Mouse (Mus musculus) C3H10T1/2 (cell line): Measurements from ENCODE around the gene Gm26602. TPM values are rescaled to one million over a fixed set of nuclear protein-coding genes. Genes with fewer than 3 reads are reported as not detected.

Source experiments
- polyA plus RNA-seq, 2 experiments: library from polyadenylated mRNA; unstranded; fragments of >200 nt; fragmentation: generic; extraction: Trizol; gene quantifications; one replicate each; pipeline ENCODE4 v1.2.1; 2012; ENCODE audit warnings: missing spikeins in 2 of 2

Gm26602 gene
- not detected for polyA plus RNA-seq

GRCm38 (mm10) chr10:79910556-79910955 lies at the start of gene Gm26602:
TSS of gene Gm26602 (plus strand) at chr10:79910856.

GRCm38 (mm10) chr10:79874290-79874862 lies 36.3 kb upstream of the Gm26602 start, which contains the start of the genes Prtn3 and Plppr3:
TSS of gene Prtn3 (plus strand) at chr10:79874476.
TSS of gene Plppr3 (minus strand) at chr10:79874634.

GRCm38 (mm10) chr10:79886054-79886453 lies 24.6 kb upstream of the Gm26602 start, which contains the start of gene Elane:
TSS of gene Elane (plus strand) at chr10:79886247.

GRCm38 (mm10) chr10:79890670-79891069 lies 20.0 kb upstream of the Gm26602 start, which contains the start of gene Cfd:
TSS of gene Cfd (plus strand) at chr10:79890853.

GRCm38 (mm10) chr10:79908167-79909091 lies 2.2 kb upstream of the Gm26602 start, which contains the start of gene Med16:
TSS of gene Med16 (minus strand) at chr10:79908923.

GRCm38 (mm10) chr10:79916808-79917531 lies 6.3 kb downstream of the Gm26602 start, which contains the start of gene Kiss1r:
TSS of gene Kiss1r (plus strand) at chr10:79916971.

GRCm38 (mm10) chr10:79920958-79921535 lies 10.4 kb downstream of the Gm26602 start, which contains the start of gene R3hdm4:
TSS of gene R3hdm4 (minus strand) at chr10:79921208.

GRCm38 (mm10) chr10:79926491-79927323 lies 16.1 kb downstream of the Gm26602 start, which contains the start of gene Arid3a:
TSS of gene Arid3a (plus strand) at chr10:79927043.

GRCm38 (mm10) chr10:79959847-79960601 lies 49.4 kb downstream of the Gm26602 start, which contains the start of gene Wdr18:
TSS of gene Wdr18 (plus strand) at chr10:79960152.

Other genes starting within 250 kb of the Gm26602 start
- gene Madcam1, start 246.3 kb upstream of the Gm26602 start, polyA plus RNA-seq = under 1 TPM in 1 of 2 experiments, not detected in 1; 0.15 TPM
- gene Tpgs1, start 241.5 kb upstream of the Gm26602 start, polyA plus RNA-seq = 100 to 1,000 TPM; 144 to 166 TPM
- gene Cdc34, start 228.7 kb upstream of the Gm26602 start, polyA plus RNA-seq = 100 to 1,000 TPM in 1 of 2 experiments, 10 to 100 TPM in 1; 90.7 to 532 TPM
- 1 to 10 TPM in 1 of 2 experiments, under 1 TPM in 1; 0.26 to 1.4 TPM for gene Gzmm, start 221.8 kb upstream of the Gm26602 start, polyA plus RNA-seq
- 1,000 to 10,000 TPM in 1 of 2 experiments, 100 to 1,000 TPM in 1; 956 to 1,508 TPM for gene Bsg, start 206.4 kb upstream of the Gm26602 start, polyA plus RNA-seq
- 1 to 10 TPM; 2.8 to 4.9 TPM for gene Hcn2, start 194.2 kb upstream of the Gm26602 start, polyA plus RNA-seq
- gene Polrmt, start 164.3 kb upstream of the Gm26602 start, polyA plus RNA-seq = 10 to 100 TPM; 66.4 to 68.7 TPM
- gene Fgf22, start 155.8 kb upstream of the Gm26602 start, polyA plus RNA-seq = under 1 TPM; 0.05 to 0.19 TPM
- 100 to 1,000 TPM in 1 of 2 experiments, 10 to 100 TPM in 1; 81.0 to 105 TPM for gene Rnf126, start 143.9 kb upstream of the Gm26602 start, polyA plus RNA-seq
- gene Fstl3, start 133.6 kb upstream of the Gm26602 start, polyA plus RNA-seq = 1 to 10 TPM; 4.7 to 6.0 TPM
- under 1 TPM; 0.07 to 0.27 TPM for gene Prss57, start 119.9 kb upstream of the Gm26602 start, polyA plus RNA-seq
- gene Palm, start 117.3 kb upstream of the Gm26602 start, polyA plus RNA-seq = 100 to 1,000 TPM in 1 of 2 experiments, 10 to 100 TPM in 1; 79.5 to 140 TPM
- gene Misp, start 89.9 kb upstream of the Gm26602 start, polyA plus RNA-seq = under 1 TPM; 0.04 to 0.12 TPM
- gene Ptbp1, start 56.4 kb upstream of the Gm26602 start, polyA plus RNA-seq = 100 to 1,000 TPM; 188 to 194 TPM
- 1 to 10 TPM in 1 of 2 experiments, not detected in 1; 2.4 TPM for gene Prtn3, start 36.4 kb upstream of the Gm26602 start, polyA plus RNA-seq
- gene Plppr3, start 36.2 kb upstream of the Gm26602 start, polyA plus RNA-seq = 1 to 10 TPM in 1 of 2 experiments, under 1 TPM in 1; 0.34 to 8.2 TPM
- under 1 TPM in 1 of 2 experiments, not detected in 1; 0.06 TPM for gene Elane, start 24.6 kb upstream of the Gm26602 start, polyA plus RNA-seq
- under 1 TPM in 1 of 2 experiments, not detected in 1; 0.05 TPM for gene Cfd, start 20.0 kb upstream of the Gm26602 start, polyA plus RNA-seq
- 10 to 100 TPM; 43.2 to 83.7 TPM for gene Med16, start 1.9 kb upstream of the Gm26602 start, polyA plus RNA-seq
- gene Kiss1r, start 6.1 kb downstream of the Gm26602 start, polyA plus RNA-seq = 1 to 10 TPM in 1 of 2 experiments, under 1 TPM in 1; 0.13 to 3.3 TPM
- 100 to 1,000 TPM in 1 of 2 experiments, 10 to 100 TPM in 1; 61.0 to 121 TPM for gene R3hdm4, start 10.4 kb downstream of the Gm26602 start, polyA plus RNA-seq
- gene Arid3a, start 16.2 kb downstream of the Gm26602 start, polyA plus RNA-seq = under 1 TPM; 0.29 to 0.85 TPM
- gene Wdr18, start 49.3 kb downstream of the Gm26602 start, polyA plus RNA-seq = 100 to 1,000 TPM in 1 of 2 experiments, 10 to 100 TPM in 1; 29.0 to 130 TPM
- gene Grin3b, start 59.9 kb downstream of the Gm26602 start, polyA plus RNA-seq = under 1 TPM; 0.12 to 0.79 TPM
- gene Tmem259, start 73.5 kb downstream of the Gm26602 start, polyA plus RNA-seq = 100 to 1,000 TPM; 105 to 141 TPM
- gene Cnn2, start 77.7 kb downstream of the Gm26602 start, polyA plus RNA-seq = 100 to 1,000 TPM; 426 to 430 TPM
- 1 to 10 TPM; 3.5 to 8.4 TPM for gene Abca7, start 85.6 kb downstream of the Gm26602 start, polyA plus RNA-seq
- under 1 TPM; 0.58 to 0.84 TPM for gene Arhgap45, start 105.8 kb downstream of the Gm26602 start, polyA plus RNA-seq
- gene Polr2e, start 128.9 kb downstream of the Gm26602 start, polyA plus RNA-seq = 100 to 1,000 TPM; 195 to 403 TPM
- 1,000 to 10,000 TPM; 1,157 to 1,905 TPM for gene Gpx4, start 136.3 kb downstream of the Gm26602 start, polyA plus RNA-seq
- 10 to 100 TPM; 15.6 to 42.5 TPM for gene Sbno2, start 194.7 kb downstream of the Gm26602 start, polyA plus RNA-seq
- gene Stk11, start 204.9 kb downstream of the Gm26602 start, polyA plus RNA-seq = 100 to 1,000 TPM in 1 of 2 experiments, 10 to 100 TPM in 1; 91.0 to 141 TPM
- 1,000 to 10,000 TPM in 1 of 2 experiments, 100 to 1,000 TPM in 1; 776 to 1,441 TPM for gene Atp5d, start 227.8 kb downstream of the Gm26602 start, polyA plus RNA-seq
- gene Cbarp, start 230.0 kb downstream of the Gm26602 start, polyA plus RNA-seq = 10 to 100 TPM in 1 of 2 experiments, 1 to 10 TPM in 1; 4.8 to 18.5 TPM
- 10 to 100 TPM; 25.4 to 86.5 TPM for gene Midn, start 237.4 kb downstream of the Gm26602 start, polyA plus RNA-seq